Mouse (Mus musculus): ENCODE measurements around the gene Dusp10.

GRCm38 (mm10) chr1:184032682-184033389 is 19.7 kb downstream of the Dusp10 start:
- no peak for TF ChIP-seq POLR2A (IDR thresholded peaks at IDR 0.05; ENCODE audit: borderline replicate concordance, insufficient read depth, low read length)
- no peak for TF ChIP-seq CTCF (IDR thresholded peaks at IDR 0.05; ENCODE audit: borderline replicate concordance, insufficient read depth, low read depth, low read length)

All from cerebellum, adult 2 months (tissue).